In the genomic region with DNA sequence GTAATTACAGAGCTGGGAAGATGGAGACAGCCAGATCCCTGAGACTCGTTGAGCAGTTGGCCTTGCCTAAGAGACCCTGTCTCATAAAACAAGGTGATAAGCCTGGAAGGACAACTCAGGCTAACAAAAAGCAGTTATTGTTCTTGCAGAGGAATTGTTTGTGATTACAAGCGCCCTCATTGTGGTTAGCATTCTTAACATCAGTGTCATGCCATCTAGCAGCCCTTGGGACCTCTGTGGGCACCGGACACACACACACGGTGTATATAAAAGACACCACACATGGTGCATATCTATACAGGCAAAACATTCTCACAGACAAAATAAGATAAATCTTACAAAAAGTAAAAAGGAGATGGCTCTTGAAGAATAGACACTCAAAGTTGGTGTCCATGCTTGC, we compare ENCODE assay signal across 19 mouse cellular contexts.
"Had no signal": no experiment of that assay in that cellular context is flagged by ENCODE, and none has a peak within 500 bp of the region (broad histone marks: within the 10 kb centered on the region; RNA-seq: fewer than 3 reads in every experiment).

No protein-coding gene starts in this region.

- H3K27ac ChIP-seq: layer of hippocampus, adult 2 months; liver, embryonic 13.5 days; midbrain, embryonic 12.5 days; neural tube, embryonic 12.5 days; stomach, postnatal 0 days had no signal

- H3K36me3 ChIP-seq: liver, embryonic 13.5 days had no signal

- H3K4me3 ChIP-seq: layer of hippocampus, adult 2 months; liver, embryonic 13.5 days; midbrain, embryonic 12.5 days; neural tube, embryonic 12.5 days; neural tube, embryonic 15.5 days had no signal

- ATAC-seq: midbrain, embryonic 16.5 days had no signal

- H3K27me3 ChIP-seq: liver, embryonic 13.5 days; midbrain, embryonic 12.5 days; neural tube, embryonic 12.5 days; neural tube, embryonic 15.5 days had no signal

- DNase-seq: kidney, adult 9 months; kidney, postnatal 25 days; layer of hippocampus, adult 9-11 months; liver, embryonic 13.5 days; lung, adult 2 months; lung, postnatal 14 days; lung, postnatal 4 days; right cerebral cortex, adult 18-20 months; right cerebral cortex, postnatal 14 days; right cerebral cortex, postnatal 4 days; thymus, adult 2 months; thymus, postnatal 14 days; thymus, postnatal 4 days had no signal

- H3K4me1 ChIP-seq: liver, embryonic 13.5 days had no signal

- H3K4me2 ChIP-seq: liver, embryonic 13.5 days; midbrain, embryonic 12.5 days; neural tube, embryonic 12.5 days; neural tube, embryonic 15.5 days had no signal

- H3K9ac ChIP-seq: liver, embryonic 13.5 days; midbrain, embryonic 12.5 days; neural tube, embryonic 12.5 days; neural tube, embryonic 15.5 days had no signal

- H3K9me3 ChIP-seq: liver, embryonic 13.5 days; midbrain, embryonic 12.5 days; neural tube, embryonic 12.5 days; neural tube, embryonic 15.5 days had no signal
